Mouse (Mus musculus) intestine, embryonic 14.5 days (tissue): ENCODE measurements at regions not wholly inside any gene's neighbourhood (a gene's known extent, or its start where the extent isn't known, plus 50 kb on each side); places are given as distances from the start of the nearest gene placed in this dataset.

Experiments
- ATAC-seq: fragments of 200-750 bp; cut with Nextera tagmentation; replicated peaks from 2 replicates; pipeline ENCODE4 v1.8.0; 2017; ENCODE audit warnings: low read depth, moderate number of reproducible peaks, moderate TSS enrichment, moderate library complexity; ENCODE audit not compliant: low FRiP score, low TSS enrichment
- DNase-seq: peaks from one replicate; pipeline ENCODE4 v3.0.0-alpha.2; 2018; ENCODE audit warnings: low spot score
- H3K27ac ChIP-seq: fragments of 300-500 bp; sonication (generic); 2 replicates; pipeline ENCODE4 v1.5.1; 2014; ENCODE audit warnings: low read depth, mild to moderate bottlenecking, control low read depth
- H3K27me3 ChIP-seq: fragments of 300-500 bp; sonication (generic); replicated peaks from 2 replicates; pipeline ENCODE4 v1.6.1; 2014; ENCODE audit warnings: low read length, control low read depth; ENCODE audit not compliant: control insufficient read depth, insufficient read depth
- H3K36me3 ChIP-seq: fragments of 300-500 bp; sonication (generic); 2 replicates; pipeline ENCODE4 v1.6.1; 2014; ENCODE audit warnings: low read length, control low read depth; ENCODE audit not compliant: control insufficient read depth, insufficient read depth
- H3K4me1 ChIP-seq: fragments of 300-500 bp; sonication (generic); replicated peaks from 2 replicates; pipeline ENCODE4 v1.6.1; 2014; ENCODE audit warnings: low read length, control low read depth, mixed read lengths; ENCODE audit not compliant: control insufficient read depth, insufficient read depth
- H3K4me2 ChIP-seq: fragments of 300-500 bp; sonication (generic); 2 replicates; pipeline ENCODE4 v1.6.1; 2014; ENCODE audit warnings: low read length
- H3K4me3 ChIP-seq: fragments of 300-500 bp; sonication (generic); 2 replicates; pipeline ENCODE4 v1.5.1; 2014; ENCODE audit warnings: low read depth, low read length, control low read depth, mixed read lengths
- H3K9ac ChIP-seq: fragments of 300-500 bp; sonication (generic); 2 replicates; pipeline ENCODE4 v1.6.1; 2014; ENCODE audit warnings: mild to moderate bottlenecking, low read length
- H3K9me3 ChIP-seq: fragments of 300-500 bp; sonication (generic); 2 replicates; pipeline ENCODE4 v1.6.1; 2016; ENCODE audit warnings: low read length, control low read depth; ENCODE audit not compliant: control insufficient read depth
- WGBS: fragments of 180-500 bp; shearing (Covaris S2); extraction: QIAGEN DNeasy Blood & Tissue Kit; methylation state at CpG from one replicate; pipeline ENCODE4 v1.1.7; 2014; 5-methylcytosine and 5-hydroxymethylcytosine counted together

GRCm38 (mm10) chr7:73151586-73152467 is 223.5 kb upstream of the Rgma start:
- no peak for ATAC-seq
- H3K27me3 ChIP-seq, result no peaks in the 10 kb centered on the region

GRCm38 (mm10) chr7:73153668-73154067 is 221.6 kb upstream of the Rgma start:
- Histone ChIP-seq H3K4me1 (no peaks in the 10 kb centered on the region), H3K36me3 (no peaks in the 10 kb centered on the region), H3K27me3 (no peaks in the 10 kb centered on the region), H3K9ac (no peak overlapping the region), H3K9me3 (no peaks in the 10 kb centered on the region), H3K4me2 (no peak overlapping the region), H3K4me3 (no peak overlapping the region), H3K27ac (no peak overlapping the region)
- ATAC-seq (no peak), DNase-seq (no peak)
- WGBS, result 97% methylated on average over 1 of the region's 1 CpGs

More at GRCm38 (mm10) chr7:73151586-73152467, 223.5 kb upstream of the Rgma start:
- no peak overlapping the region for H3K9ac ChIP-seq
- H3K4me3 ChIP-seq, result no peak overlapping the region
- no peak overlapping the region for H3K27ac ChIP-seq
- no peaks in the 10 kb centered on the region for H3K4me1 ChIP-seq
- WGBS, result 64% methylated on average over 13 of the region's 15 CpGs
- no peaks in the 10 kb centered on the region for H3K36me3 ChIP-seq
- DNase-seq, result no peak
- no peak overlapping the region for H3K4me2 ChIP-seq
- H3K9me3 ChIP-seq, result no peaks in the 10 kb centered on the region

- H3K4me1 ChIP-seq, result no peaks in the 10 kb centered on the region
- no peaks in the 10 kb centered on the region for H3K36me3 ChIP-seq
- WGBS, result 91% methylated on average over 5 of the region's 5 CpGs
- DNase-seq, result no peak
- no peak overlapping the region for H3K9ac ChIP-seq
- ATAC-seq, result no peak
- H3K27ac ChIP-seq, result no peak overlapping the region
- H3K9me3 ChIP-seq, result no peaks in the 10 kb centered on the region
- no peak overlapping the region for H3K4me3 ChIP-seq
- H3K4me2 ChIP-seq, result no peak overlapping the region
- H3K27me3 ChIP-seq, result no peaks in the 10 kb centered on the region
Observed at GRCm38 (mm10) chr7:73158833-73159232, 216.5 kb upstream of the Rgma start.

GRCm38 (mm10) chr7:73160968-73161367 is 214.3 kb upstream of the Rgma start:
- Histone ChIP-seq H3K4me1 (no peaks in the 10 kb centered on the region), H3K4me2 (no peak overlapping the region), H3K36me3 (no peaks in the 10 kb centered on the region), H3K4me3 (no peak overlapping the region), H3K27me3 (no peaks in the 10 kb centered on the region), H3K27ac (no peak overlapping the region), H3K9ac (no peak overlapping the region), H3K9me3 (no peaks in the 10 kb centered on the region)
- ATAC-seq, result no peak
- WGBS, result 80% methylated on average over 8 of the region's 8 CpGs
- no peak for DNase-seq

GRCm38 (mm10) chr7:73163687-73164086 is 211.6 kb upstream of the Rgma start:
- H3K4me1 ChIP-seq, result no peaks in the 10 kb centered on the region
- no peak overlapping the region for H3K9ac ChIP-seq
- no peak overlapping the region for H3K27ac ChIP-seq
- H3K9me3 ChIP-seq, result no peaks in the 10 kb centered on the region
- 50% methylated on average over 5 of the region's 5 CpGs for WGBS
- no peak overlapping the region for H3K4me3 ChIP-seq
- no peak overlapping the region for H3K4me2 ChIP-seq
- DNase-seq (no peak), ATAC-seq (no peak)
- no peaks in the 10 kb centered on the region for H3K36me3 ChIP-seq
- H3K27me3 ChIP-seq, result no peaks in the 10 kb centered on the region

GRCm38 (mm10) chr7:73165521-73165920 is 209.8 kb upstream of the Rgma start:
- no peak for DNase-seq
- WGBS, result 93% methylated on average over 8 of the region's 8 CpGs
- H3K4me2 ChIP-seq, result no peak overlapping the region

GRCm38 (mm10) chr7:73169416-73169815 is 205.9 kb upstream of the Rgma start:
- no peak overlapping the region for H3K27ac ChIP-seq
- ATAC-seq (no peak), DNase-seq (no peak)
- H3K9ac ChIP-seq, result no peak overlapping the region
- no peaks in the 10 kb centered on the region; the same call in 1 of the 2 replicates for H3K9me3 ChIP-seq
- 77% methylated on average over 8 of the region's 8 CpGs for WGBS
- H3K36me3 ChIP-seq, result no peaks in the 10 kb centered on the region
- no peaks in the 10 kb centered on the region for H3K27me3 ChIP-seq
- H3K4me2 ChIP-seq, result no peak overlapping the region
- H3K4me3 ChIP-seq, result no peak overlapping the region
- no peaks in the 10 kb centered on the region for H3K4me1 ChIP-seq

More at GRCm38 (mm10) chr7:73165521-73165920, 209.8 kb upstream of the Rgma start:
- no peak for ATAC-seq
- H3K9me3 ChIP-seq, result no peaks in the 10 kb centered on the region
- H3K4me3 ChIP-seq, result no peak overlapping the region
- no peak overlapping the region for H3K9ac ChIP-seq
- no peak overlapping the region for H3K27ac ChIP-seq
- H3K4me1 ChIP-seq, result no peaks in the 10 kb centered on the region
- no peaks in the 10 kb centered on the region for H3K36me3 ChIP-seq
- H3K27me3 ChIP-seq, result no peaks in the 10 kb centered on the region

GRCm38 (mm10) chr7:73172615-73173014 is 202.7 kb upstream of the Rgma start:
- no peak overlapping the region for H3K27ac ChIP-seq
- H3K27me3 ChIP-seq, result no peaks in the 10 kb centered on the region
- no peak for DNase-seq
- ATAC-seq, result no peak
- no peaks in the 10 kb centered on the region for H3K4me1 ChIP-seq
- H3K4me2 ChIP-seq, result no peak overlapping the region
- H3K36me3 ChIP-seq, result no peaks in the 10 kb centered on the region
- peaks cover 3% of the 10 kb centered on the region; the same call in 1 of the 2 replicates for H3K9me3 ChIP-seq
- no peak overlapping the region for H3K9ac ChIP-seq
- no peak overlapping the region for H3K4me3 ChIP-seq
- 81% methylated on average over 4 of the region's 4 CpGs for WGBS

- no peak for ATAC-seq
- H3K4me1 ChIP-seq, result no peaks in the 10 kb centered on the region
- H3K4me2 ChIP-seq, result no peak overlapping the region
- no peak for DNase-seq
- no peak overlapping the region for H3K27ac ChIP-seq
- no peaks in the 10 kb centered on the region for H3K36me3 ChIP-seq
- no peak overlapping the region for H3K9ac ChIP-seq
- no peak overlapping the region for H3K4me3 ChIP-seq
- no peaks in the 10 kb centered on the region for H3K9me3 ChIP-seq
- 82% methylated on average over 8 of the region's 8 CpGs for WGBS
- no peaks in the 10 kb centered on the region for H3K27me3 ChIP-seq
Observed at GRCm38 (mm10) chr7:73183761-73184160, 191.5 kb upstream of the Rgma start.
